Mouse (Mus musculus) T-helper 1 cell (primary cell): Measurements from ENCODE around the gene Gm12794.
"Not testable (repeated sequence)": the region's sequence is repeated elsewhere in the genome, so short reads cannot be mapped to it uniquely, and the experiment has no call there.

Source experiments
- in situ Hi-C: fragments of 300-600 bp; cut with MboI, MseI; formaldehyde crosslinking; loops from one replicate; pipeline ENCODE4 v1.15.1; 2025; ENCODE audit warnings: high pct_unique_total_duplicates

Gm12794 gene

GRCm38 (mm10) chr4:101940107-101940506 is at the start of gene Gm12794:
Gm12794 (plus strand) TSS chr4:101940407.
- in situ Hi-C loops = not testable (repeated sequence)

DNA sequence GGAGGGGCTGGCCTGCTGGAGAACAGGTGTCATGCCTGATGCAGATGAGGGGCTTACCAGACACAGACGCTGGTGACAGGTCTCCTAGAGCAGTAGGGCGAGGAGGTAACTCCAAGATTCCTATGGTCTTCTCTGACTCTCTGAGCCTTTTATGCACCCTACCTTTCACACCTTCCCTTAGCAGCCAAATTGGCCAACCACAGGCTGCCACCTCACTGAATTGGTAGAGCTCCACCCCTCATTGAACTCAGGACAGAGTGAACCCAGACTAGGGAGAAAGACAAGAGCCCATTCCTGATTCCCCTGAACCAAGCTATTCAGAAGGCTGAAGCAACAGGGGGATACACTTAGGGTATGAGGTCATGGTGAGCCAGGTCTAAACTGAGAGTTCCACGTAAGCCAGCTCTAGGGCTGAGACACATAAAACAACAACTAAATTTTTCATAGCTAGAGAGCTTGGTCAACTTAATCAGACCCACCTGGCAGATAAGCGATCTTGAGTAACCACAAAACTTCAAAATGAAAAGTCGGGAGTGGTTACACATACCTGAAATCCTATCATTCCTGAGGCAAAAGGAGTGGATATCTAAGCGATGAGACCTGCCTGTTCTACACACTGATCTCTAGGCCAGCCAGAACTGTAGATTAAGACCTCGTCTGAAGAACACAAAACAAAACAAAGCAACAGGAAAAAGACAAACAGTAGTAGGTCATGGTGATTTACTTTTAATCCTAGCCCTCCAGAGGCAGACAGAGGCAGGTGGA is 46.4 kb upstream of the Gm12794 start, which contains the start of gene C130073F10Rik:
Gene C130073F10Rik, minus strand, starts transcription at position 134 of the 765 bp plus-strand sequence.
- in situ Hi-C loops = loop anchor here (10.0 kb wide), 1 partner anchor 891 kb away; no protein-coding TSS in a partner anchor

GRCm38 (mm10) chr4:101908821-101909220 is 31.4 kb upstream of the Gm12794 start, which contains the start of gene Gm12800:
Gm12800 (plus strand) TSS chr4:101909121.
- in situ Hi-C loops = not testable (repeated sequence)

DNA sequence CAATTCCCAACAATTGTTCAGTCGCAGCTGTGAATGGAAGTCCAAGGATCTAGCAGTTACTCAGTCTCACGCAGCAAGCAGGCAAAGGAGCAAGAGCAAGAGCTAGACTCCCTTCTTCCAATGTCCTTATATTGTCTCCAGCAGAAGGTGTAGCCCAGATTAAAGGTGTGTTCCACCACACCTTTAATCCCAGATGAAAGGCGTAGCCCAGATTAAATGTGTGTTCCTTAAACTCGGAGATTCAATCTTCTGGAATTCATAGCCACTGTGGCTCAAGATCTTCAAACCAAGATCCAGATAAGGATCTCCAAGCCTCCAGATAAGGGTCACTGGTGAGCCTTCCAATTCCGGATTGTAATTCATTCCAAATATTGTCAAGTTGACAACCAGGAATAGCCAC is 40.7 kb downstream of the Gm12794 start, which contains the start of gene Gm12790:
Gene Gm12790, minus strand, starts transcription at position 101 of the 400 bp plus-strand sequence.
- in situ Hi-C loops = not testable (repeated sequence)

DNA sequence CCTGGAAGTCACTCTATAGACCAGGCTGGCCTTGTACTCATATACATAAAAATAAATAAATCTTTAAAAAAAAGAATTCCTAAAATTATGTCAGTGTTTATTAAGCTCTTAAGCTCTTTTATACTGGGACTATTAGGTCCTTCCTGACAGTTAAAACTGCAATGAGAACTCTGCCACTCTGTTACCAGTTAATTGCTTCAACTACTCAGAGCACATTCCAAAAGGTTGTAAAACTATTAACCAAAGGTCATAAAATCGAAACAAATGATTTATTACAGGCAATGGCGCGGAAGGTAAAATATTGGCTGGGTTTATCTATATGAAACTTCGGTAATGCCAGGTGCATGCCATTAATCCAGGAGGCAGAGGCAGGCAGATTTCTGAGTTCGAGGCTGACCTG is 45.5 kb downstream of the Gm12794 start:
- in situ Hi-C loops = no loop called here

GRCm38 (mm10) chr4:101986326-101986725 is 46.1 kb downstream of the Gm12794 start, which contains the start of gene Gm12789:
Gm12789 (plus strand) TSS chr4:101986626.
- in situ Hi-C loops = not testable (repeated sequence)
